Mouse (Mus musculus) intestine, postnatal 0 days (tissue): ENCODE results near the gene Pofut2. TPM values are rescaled to one million over a fixed set of nuclear protein-coding genes. Genes with fewer than 3 reads are reported as not detected.
"Not testable (repeated sequence)": the region's sequence is repeated elsewhere in the genome, so short reads cannot be mapped to it uniquely, and the experiment has no call there.

Experiments
- ATAC-seq: fragments of 200-750 bp; cut with Nextera tagmentation; 2 replicates; pipeline ENCODE4 v1.8.0; 2017; ENCODE audit warnings: mild to moderate bottlenecking, moderate TSS enrichment, moderate library complexity
- H3K27ac ChIP-seq: fragments of 300-500 bp; sonication (generic); 2 replicates; pipeline ENCODE4 v1.5.1; 2014; ENCODE audit warnings: mild to moderate bottlenecking, low read depth, low read length, moderate library complexity
- H3K27me3 ChIP-seq: fragments of 300-500 bp; sonication (generic); replicated peaks from 2 replicates; pipeline ENCODE4 v1.6.1; 2014; ENCODE audit warnings: low read length, mixed read lengths; ENCODE audit not compliant: control insufficient read depth, insufficient read depth
- H3K36me3 ChIP-seq: fragments of 300-500 bp; sonication (generic); 2 replicates; pipeline ENCODE4 v1.6.1; 2014; ENCODE audit warnings: mild to moderate bottlenecking, moderate library complexity; ENCODE audit not compliant: control insufficient read depth, insufficient read depth
- H3K4me1 ChIP-seq: fragments of 300-500 bp; sonication (generic); replicated peaks from 2 replicates; pipeline ENCODE4 v1.6.1; 2014; ENCODE audit warnings: antibody characterized with exemption, low read length, mixed read lengths; ENCODE audit not compliant: control insufficient read depth, insufficient read depth
- H3K4me2 ChIP-seq: fragments of 300-500 bp; sonication (generic); replicated peaks from 2 replicates; pipeline ENCODE4 v1.6.1; 2014; ENCODE audit warnings: low read depth, mild to moderate bottlenecking, moderate library complexity
- H3K4me3 ChIP-seq: fragments of 300-500 bp; sonication (generic); 2 replicates; pipeline ENCODE4 v1.5.1; 2014; ENCODE audit warnings: low read depth, low read length
- H3K9ac ChIP-seq: fragments of 300-500 bp; sonication (generic); 2 replicates; pipeline ENCODE4 v1.6.1; 2014; ENCODE audit warnings: mild to moderate bottlenecking, low read depth, low read length
- H3K9me3 ChIP-seq: fragments of 300-500 bp; sonication (generic); 2 replicates; pipeline ENCODE4 v1.6.1; 2016; ENCODE audit warnings: mixed run types; ENCODE audit not compliant: control insufficient read depth
- CTCF ChIP-seq: sonication (generic); IDR thresholded peaks from 2 replicates; pipeline ENCODE4 v1.5.1; 2016; ENCODE audit warnings: low read depth, mild to moderate bottlenecking, control low read depth, antibody characterized with exemption, moderate library complexity
- WGBS: fragments of 180-500 bp; shearing (Covaris S2); extraction: QIAGEN DNeasy Blood & Tissue Kit; methylation state at CpG from one replicate; pipeline ENCODE4 v1.1.7; 2014; 5-methylcytosine and 5-hydroxymethylcytosine counted together
- polyA plus RNA-seq: library from polyadenylated mRNA; unstranded; fragments of >200 nt; fragmentation: Nextera tagmentation; extraction: Ambion mirVana; gene quantifications from 2 replicates; pipeline ENCODE4 v1.2.1, GENCODE M21; 2015

Pofut2 gene
- polyA plus RNA-seq, 1 experiment from 2014 or later, result 40.4 TPM

DNA sequence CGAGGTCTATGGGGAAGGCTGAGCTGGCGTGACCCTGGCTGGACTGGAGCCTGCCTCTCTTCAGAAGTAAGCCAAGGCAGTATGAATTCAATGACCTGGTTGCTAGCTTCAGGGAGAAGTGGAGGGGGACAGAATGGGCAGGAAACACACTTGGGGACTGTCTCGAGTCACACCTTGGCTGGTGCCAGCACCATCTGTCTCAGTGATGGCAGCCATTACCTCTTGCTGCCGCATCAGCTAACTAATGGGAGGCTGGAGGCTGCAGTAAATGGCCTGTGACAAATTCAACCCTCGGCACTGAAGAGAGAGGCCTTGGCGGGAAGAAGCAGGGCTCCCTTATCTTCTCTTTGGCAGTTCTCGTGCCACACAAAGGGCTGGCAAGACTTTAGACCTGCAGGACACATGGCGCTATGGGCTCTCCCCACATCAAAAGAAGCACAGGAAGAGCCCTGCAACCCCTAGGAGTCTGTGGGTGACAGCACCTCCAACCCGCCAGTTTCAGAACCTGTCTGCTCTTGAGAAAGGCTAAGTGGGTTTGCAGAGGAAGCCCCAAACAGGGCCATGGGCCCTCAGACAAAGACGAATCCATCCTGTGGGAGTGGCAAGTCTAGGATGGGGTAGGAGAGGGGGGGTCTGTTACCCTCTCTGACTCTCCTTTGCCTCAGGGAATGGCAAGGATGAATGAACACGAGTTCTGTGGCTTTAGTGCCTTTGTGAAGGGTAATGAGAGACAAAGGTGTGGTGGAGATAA, 14.1 kb downstream of the Pofut2 start:
- H3K9me3 ChIP-seq, result no peaks in the 10 kb centered on the region
- peaks cover 12% of the 10 kb centered on the region for H3K36me3 ChIP-seq
- no peak overlapping the region for H3K9ac ChIP-seq
- H3K27ac ChIP-seq, result no peak overlapping the region
- no peaks in the 10 kb centered on the region for H3K27me3 ChIP-seq
- ATAC-seq, result no peak
- no peak overlapping the region for H3K4me3 ChIP-seq
- H3K4me2 ChIP-seq, result no peak overlapping the region
- 62% methylated on average over 11 of the region's 11 CpGs for WGBS
- no peak for TF ChIP-seq CTCF
- no peaks in the 10 kb centered on the region for H3K4me1 ChIP-seq

DNA sequence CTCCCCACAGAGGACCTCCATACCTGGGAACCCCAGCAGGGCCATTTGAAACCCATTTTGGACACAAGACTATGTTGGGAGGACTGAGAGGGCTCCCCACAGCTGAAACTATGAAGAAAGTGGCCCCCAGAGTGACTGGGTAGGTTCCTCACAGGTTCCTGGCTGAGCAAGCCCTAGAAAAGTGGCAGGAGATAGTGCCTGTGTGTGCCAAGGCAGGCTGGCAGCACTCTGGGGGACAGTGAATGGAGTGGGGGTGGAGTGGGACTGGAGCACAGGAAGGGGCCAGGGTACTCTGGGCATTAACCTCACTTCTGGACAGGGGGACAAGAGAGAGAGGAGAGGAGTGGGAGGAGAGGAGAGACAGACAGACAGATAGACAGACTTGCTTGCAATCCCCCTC, 14.8 kb downstream of the Pofut2 start:
- no peak for ATAC-seq
- H3K4me3 ChIP-seq, result no peak overlapping the region
- H3K4me1 ChIP-seq, result no peaks in the 10 kb centered on the region
- H3K9ac ChIP-seq, result no peak overlapping the region
- no peak overlapping the region for H3K4me2 ChIP-seq
- no peak for TF ChIP-seq CTCF
- H3K9me3 ChIP-seq, result no peaks in the 10 kb centered on the region
- no peak overlapping the region for H3K27ac ChIP-seq
- H3K36me3 ChIP-seq, result peaks cover 5% of the 10 kb centered on the region
- no peaks in the 10 kb centered on the region for H3K27me3 ChIP-seq

- not testable (repeated sequence) for H3K27me3 ChIP-seq, H3K9me3 ChIP-seq, H3K36me3 ChIP-seq, H3K9ac ChIP-seq, H3K4me3 ChIP-seq, H3K4me1 ChIP-seq, ATAC-seq, H3K4me2 ChIP-seq, H3K27ac ChIP-seq
- 83% methylated on average over 1 of the region's 1 CpGs for WGBS
- TF ChIP-seq CTCF, result peak; percentile 47
Observed at GRCm38 (mm10) chr10:77282085-77282484, 23.1 kb downstream of the Pofut2 start.

DNA sequence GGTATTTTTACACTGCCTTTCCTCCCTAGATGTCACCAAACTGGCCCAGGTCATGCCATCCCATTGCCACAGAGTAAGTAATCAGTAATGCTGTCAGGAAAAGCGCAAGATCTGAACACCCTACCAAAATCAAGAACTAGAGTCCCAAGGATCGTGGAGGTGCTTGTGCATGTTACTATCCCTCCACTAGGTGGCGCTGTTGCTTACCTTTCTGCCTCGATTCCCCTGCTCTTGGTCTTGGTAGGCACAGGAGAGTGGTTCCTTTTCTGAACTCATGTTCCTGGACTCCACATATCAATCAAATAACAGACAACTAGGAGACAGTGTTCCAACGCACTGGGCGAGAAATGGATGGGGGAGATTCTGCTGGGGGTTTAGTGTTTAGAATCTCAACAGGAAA, 23.8 kb downstream of the Pofut2 start:
- Histone ChIP-seq H3K9me3 (no peaks in the 10 kb centered on the region), H3K4me3 (no peak overlapping the region), H3K9ac (no peak overlapping the region), H3K27ac (no peak overlapping the region), H3K4me2 (no peak overlapping the region), H3K36me3 (no peaks in the 10 kb centered on the region), H3K4me1 (no peaks in the 10 kb centered on the region), H3K27me3 (no peaks in the 10 kb centered on the region)
- no peak for ATAC-seq
- peak; percentile 96 for TF ChIP-seq CTCF
- WGBS, result 28% methylated on average over 6 of the region's 6 CpGs

DNA sequence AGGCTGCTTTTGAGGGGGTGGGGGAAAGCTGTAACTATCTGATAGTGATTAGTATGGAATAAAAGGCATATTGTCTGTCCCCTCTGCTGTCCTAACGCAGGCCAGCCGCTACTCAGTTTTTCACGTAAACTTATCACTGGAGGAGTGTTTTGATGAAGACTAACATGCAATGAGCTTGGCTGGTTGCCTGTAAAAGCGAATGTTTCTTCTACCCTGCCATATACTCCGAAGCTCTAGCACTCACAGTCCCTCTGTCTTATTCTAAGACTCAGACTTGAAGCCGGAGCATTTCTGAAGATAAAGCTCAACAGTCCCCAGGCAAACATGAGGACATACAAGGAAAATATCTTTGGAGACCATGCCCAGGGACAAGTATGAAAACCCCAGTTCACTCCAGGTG, 25.8 kb downstream of the Pofut2 start:
- Histone ChIP-seq H3K9me3 (no peaks in the 10 kb centered on the region), H3K4me2 (no peak overlapping the region), H3K9ac (no peak overlapping the region), H3K27ac (no peak overlapping the region), H3K36me3 (no peaks in the 10 kb centered on the region), H3K27me3 (no peaks in the 10 kb centered on the region), H3K4me3 (no peak overlapping the region), H3K4me1 (no peaks in the 10 kb centered on the region)
- 52% methylated on average over 6 of the region's 6 CpGs for WGBS
- no peak for TF ChIP-seq CTCF
- no peak for ATAC-seq

DNA sequence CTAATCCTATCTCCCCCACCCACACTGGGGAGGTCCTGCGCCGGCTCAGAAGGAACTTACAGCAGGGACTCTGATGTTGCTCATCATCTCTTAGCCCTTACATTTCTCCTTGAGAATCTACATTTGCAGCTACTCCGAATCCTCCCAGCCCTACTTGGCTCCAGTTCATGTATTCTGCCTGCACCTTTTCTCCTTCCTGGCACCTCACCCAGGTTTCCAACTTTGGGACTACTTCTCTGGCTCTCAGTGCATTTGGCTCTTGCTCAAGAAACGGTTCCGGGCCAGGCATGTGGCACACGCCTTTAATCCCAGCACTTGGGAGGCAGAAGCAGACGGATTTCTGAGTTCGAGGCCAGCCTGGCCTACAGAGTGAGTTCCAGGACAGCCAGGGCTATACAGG, 28.6 kb downstream of the Pofut2 start:
- no peaks in the 10 kb centered on the region for H3K9me3 ChIP-seq
- H3K4me1 ChIP-seq, result no peaks in the 10 kb centered on the region
- no peak overlapping the region for H3K27ac ChIP-seq
- H3K27me3 ChIP-seq, result no peaks in the 10 kb centered on the region
- ATAC-seq, result no peak
- WGBS, result 81% methylated on average over 8 of the region's 8 CpGs
- H3K36me3 ChIP-seq, result no peaks in the 10 kb centered on the region
- H3K4me2 ChIP-seq, result no peak overlapping the region
- no peak for TF ChIP-seq CTCF
- no peak overlapping the region for H3K9ac ChIP-seq
- H3K4me3 ChIP-seq, result no peak overlapping the region
